Mouse (Mus musculus): ENCODE results near the gene Scarf1.

DNA sequence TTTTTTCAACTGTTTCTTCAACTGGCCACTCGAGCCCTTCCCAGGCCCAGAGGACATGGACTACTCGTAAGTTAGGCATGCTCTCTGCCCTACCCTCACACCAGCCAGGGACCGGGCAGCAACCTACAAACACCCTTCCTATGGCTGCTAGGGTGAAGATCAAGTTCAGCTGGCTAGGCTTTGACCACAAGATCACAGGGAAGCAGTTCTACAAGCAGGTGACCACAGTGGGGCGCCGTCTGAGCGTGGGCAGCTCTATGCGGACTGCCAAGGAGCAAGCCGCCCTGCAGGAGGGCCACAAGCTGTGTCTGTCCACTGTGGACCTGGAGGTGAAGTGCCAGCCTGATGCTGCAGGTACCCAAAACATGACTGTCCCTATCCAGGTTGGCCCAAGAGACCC, 49.5 kb downstream of the Scarf1 start:
- TF ChIP-seq E2F4 (IDR thresholded peaks at IDR 0.05; ENCODE audit: insufficient replicate concordance, low read depth, low read length) (no peak), ZC3H11A (IDR thresholded peaks at IDR 0.05; ENCODE audit: low read depth, low read length) (no peak)

Data from CH12.LX (cell line).